Mouse (Mus musculus) forebrain, embryonic 13.5 days (tissue): Measurements from ENCODE around the gene Rheb. TPM values are rescaled to one million over a fixed set of nuclear protein-coding genes. Genes with fewer than 3 reads are reported as not detected.
"Not testable (repeated sequence)": the region's sequence is repeated elsewhere in the genome, so short reads cannot be mapped to it uniquely, and the experiment has no call there.

Source experiments
- ATAC-seq: fragments of 200-750 bp; cut with Nextera tagmentation; 2 replicates; pipeline ENCODE4 v1.8.0; 2017
- H3K27ac ChIP-seq: fragments of 300-500 bp; sonication (generic); 2 replicates; pipeline ENCODE4 v1.5.1; 2015; ENCODE audit warnings: inconsistent platforms, mild to moderate bottlenecking, moderate library complexity
- H3K27me3 ChIP-seq: fragments of 300-500 bp; sonication (generic); 2 replicates; pipeline ENCODE4 v1.6.1; 2015; ENCODE audit warnings: mild to moderate bottlenecking, inconsistent platforms
- H3K36me3 ChIP-seq: fragments of 300-500 bp; sonication (generic); 2 replicates; pipeline ENCODE4 v1.6.1; 2015; ENCODE audit warnings: mild to moderate bottlenecking, inconsistent platforms; ENCODE audit not compliant: poor library complexity, severe bottlenecking
- H3K4me1 ChIP-seq: fragments of 300-500 bp; sonication (generic); 2 replicates; pipeline ENCODE4 v1.6.1; 2015; ENCODE audit warnings: inconsistent platforms
- H3K4me2 ChIP-seq: fragments of 300-500 bp; sonication (generic); 2 replicates; pipeline ENCODE4 v1.6.1; 2015; ENCODE audit warnings: inconsistent platforms, mild to moderate bottlenecking, moderate library complexity
- H3K4me3 ChIP-seq: fragments of 300-500 bp; sonication (generic); 2 replicates; pipeline ENCODE4 v1.5.1; 2015; ENCODE audit warnings: mild to moderate bottlenecking, inconsistent platforms
- H3K9ac ChIP-seq: fragments of 300-500 bp; sonication (generic); 2 replicates; pipeline ENCODE4 v1.6.1; 2015; ENCODE audit warnings: mild to moderate bottlenecking, inconsistent platforms
- H3K9me3 ChIP-seq: fragments of 300-500 bp; sonication (generic); replicated peaks from 2 replicates; pipeline ENCODE4 v1.6.1; 2016; ENCODE audit warnings: inconsistent platforms
- WGBS: fragments of 180-500 bp; shearing (Covaris S2); methylation state at CpG from one replicate; pipeline ENCODE4 v1.1.7; 2015; 5-methylcytosine and 5-hydroxymethylcytosine counted together
- polyA plus RNA-seq: library from polyadenylated mRNA; unstranded; fragments of >200 nt; fragmentation: Nextera tagmentation; extraction: Ambion mirVana; gene quantifications from 2 replicates; pipeline ENCODE4 v1.2.1, GENCODE M21; 2015

Rheb gene
- polyA plus RNA-seq, 1 experiment from 2014 or later: 232 TPM

DNA sequence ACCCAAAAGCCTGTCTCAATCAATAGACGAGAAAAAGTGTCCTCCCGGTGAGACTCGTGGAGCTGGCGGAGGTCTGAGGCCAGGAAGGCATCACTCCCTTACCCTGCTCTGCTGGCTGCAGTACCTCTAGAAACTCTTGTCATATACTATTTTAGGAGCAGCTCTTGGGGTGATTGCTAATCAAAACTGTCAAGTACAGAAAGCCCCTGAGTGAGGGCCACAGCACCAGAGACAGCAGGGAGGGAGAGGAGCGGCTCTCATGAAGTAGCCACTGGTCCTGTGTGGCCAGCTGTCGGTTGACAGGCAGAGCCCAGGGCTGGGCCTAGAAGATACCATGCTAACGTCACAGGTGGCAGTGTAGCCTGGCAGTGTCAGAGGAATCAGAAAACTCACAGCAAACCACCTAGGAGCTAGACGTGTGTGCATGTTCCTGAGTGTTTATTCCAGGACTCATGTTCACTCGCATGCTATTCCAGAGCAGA is 19.1 kb upstream of the Rheb start:
- no peak overlapping the region for H3K9ac ChIP-seq
- peak; percentile 16; the same call in 1 of the 2 replicates for ATAC-seq
- H3K4me1 ChIP-seq: peaks cover 9% of the 10 kb centered on the region; the same call in 1 of the 2 replicates
- H3K27ac ChIP-seq: peak overlapping the region; percentile 62; the same call in 1 of the 2 replicates
- no peak overlapping the region for H3K4me2 ChIP-seq
- H3K9me3 ChIP-seq: no peaks in the 10 kb centered on the region; the same call in 1 of the 2 replicates
- H3K36me3 ChIP-seq: peaks cover 47% of the 10 kb centered on the region
- 90% methylated on average over 9 of the region's 9 CpGs for WGBS
- H3K27me3 ChIP-seq: no peaks in the 10 kb centered on the region
- no peak overlapping the region for H3K4me3 ChIP-seq

DNA sequence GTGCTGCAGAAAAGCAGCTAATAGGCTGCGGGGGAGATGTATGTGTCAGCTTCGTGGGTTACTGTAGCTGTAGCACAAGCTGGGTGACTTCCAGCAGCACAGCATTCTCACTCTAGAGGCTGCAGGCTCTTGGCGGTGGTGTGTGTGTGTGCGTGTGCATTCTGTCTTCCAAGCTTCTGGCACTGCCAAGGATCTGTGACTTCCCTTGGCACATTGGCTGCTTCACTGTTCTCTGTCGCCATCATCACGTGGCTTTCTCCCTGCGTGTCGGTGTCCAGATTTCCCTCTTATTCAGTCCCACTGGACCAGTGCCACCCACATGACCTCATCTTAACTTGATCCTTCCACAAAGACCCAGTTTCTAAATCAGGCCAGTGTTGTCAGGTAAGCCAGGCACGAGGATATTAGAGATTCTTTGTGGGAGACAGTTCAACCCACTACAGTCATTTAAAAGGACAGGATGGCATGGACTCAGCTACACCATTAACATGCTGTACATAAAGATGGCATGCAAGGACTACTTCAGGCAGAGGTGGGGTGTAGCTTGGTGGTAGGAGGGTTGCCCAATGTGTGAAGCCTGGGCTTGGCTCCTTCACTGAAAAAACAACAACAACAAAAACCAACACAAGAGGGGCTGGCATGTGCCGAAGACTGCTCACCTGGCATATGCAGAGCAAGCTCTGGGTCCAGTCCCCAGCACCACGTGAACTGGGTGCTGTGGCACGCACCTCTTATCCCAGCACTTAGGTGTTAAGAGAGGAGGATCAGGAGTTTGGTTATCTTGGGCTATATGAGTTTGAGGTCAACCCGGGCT is 18.4 kb upstream of the Rheb start:
- Histone ChIP-seq H3K9me3 (no peaks in the 10 kb centered on the region; the same call in 1 of the 2 replicates), H3K36me3 (peaks cover 41% of the 10 kb centered on the region), H3K4me2 (no peak overlapping the region), H3K9ac (no peak overlapping the region), H3K27ac (peak overlapping the region; percentile 62), H3K27me3 (no peaks in the 10 kb centered on the region), H3K4me3 (no peak overlapping the region), H3K4me1 (peaks cover 9% of the 10 kb centered on the region; the same call in 1 of the 2 replicates)
- 68% methylated on average over 13 of the region's 13 CpGs for WGBS
- ATAC-seq: peak; percentile 89

DNA sequence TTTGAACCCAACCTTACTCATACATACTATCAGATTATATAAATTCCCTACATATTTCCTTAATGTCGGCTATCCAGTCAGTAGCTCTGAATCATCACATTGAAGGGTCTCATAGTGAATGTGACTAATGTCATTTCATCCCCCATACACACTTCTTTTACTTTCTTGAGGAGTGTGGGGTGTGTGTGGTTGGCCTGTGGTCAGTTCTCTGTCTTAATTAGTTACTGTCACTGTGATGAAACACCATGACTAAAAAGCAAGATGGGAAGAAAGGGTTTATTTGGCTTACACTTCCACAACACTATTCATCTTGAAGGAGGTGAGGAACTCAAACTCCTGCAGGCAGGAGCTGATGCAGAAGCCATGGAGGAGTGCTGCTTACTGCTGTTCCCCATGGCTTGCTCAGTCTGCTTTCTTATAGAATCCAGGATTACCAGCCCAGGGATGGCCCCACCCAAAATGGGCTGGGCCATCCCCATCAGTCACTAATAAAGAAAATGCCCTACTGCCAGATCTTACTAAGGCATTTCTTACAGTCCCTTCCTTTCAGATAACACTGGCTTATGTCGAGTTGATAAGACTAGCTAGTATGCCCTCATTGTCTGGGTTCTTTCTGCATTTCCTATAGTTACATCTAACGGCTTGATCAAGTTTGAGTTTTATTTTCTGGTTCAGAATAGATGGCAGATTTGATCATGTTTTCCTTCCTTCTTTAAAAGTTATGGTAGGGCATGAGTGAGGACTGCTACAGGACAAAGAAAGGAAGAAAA is 17.5 kb upstream of the Rheb start:
- WGBS: 83% methylated on average over 3 of the region's 3 CpGs
- Histone ChIP-seq H3K27ac (peak overlapping the region; percentile 57; the same call in 1 of the 2 replicates), H3K36me3 (peaks cover 36% of the 10 kb centered on the region), H3K9me3 (no peaks in the 10 kb centered on the region; the same call in 1 of the 2 replicates), H3K9ac (no peak overlapping the region), H3K4me3 (no peak overlapping the region), H3K27me3 (no peaks in the 10 kb centered on the region), H3K4me2 (no peak overlapping the region), H3K4me1 (peaks cover 9% of the 10 kb centered on the region; the same call in 1 of the 2 replicates)
- ATAC-seq: no peak

DNA sequence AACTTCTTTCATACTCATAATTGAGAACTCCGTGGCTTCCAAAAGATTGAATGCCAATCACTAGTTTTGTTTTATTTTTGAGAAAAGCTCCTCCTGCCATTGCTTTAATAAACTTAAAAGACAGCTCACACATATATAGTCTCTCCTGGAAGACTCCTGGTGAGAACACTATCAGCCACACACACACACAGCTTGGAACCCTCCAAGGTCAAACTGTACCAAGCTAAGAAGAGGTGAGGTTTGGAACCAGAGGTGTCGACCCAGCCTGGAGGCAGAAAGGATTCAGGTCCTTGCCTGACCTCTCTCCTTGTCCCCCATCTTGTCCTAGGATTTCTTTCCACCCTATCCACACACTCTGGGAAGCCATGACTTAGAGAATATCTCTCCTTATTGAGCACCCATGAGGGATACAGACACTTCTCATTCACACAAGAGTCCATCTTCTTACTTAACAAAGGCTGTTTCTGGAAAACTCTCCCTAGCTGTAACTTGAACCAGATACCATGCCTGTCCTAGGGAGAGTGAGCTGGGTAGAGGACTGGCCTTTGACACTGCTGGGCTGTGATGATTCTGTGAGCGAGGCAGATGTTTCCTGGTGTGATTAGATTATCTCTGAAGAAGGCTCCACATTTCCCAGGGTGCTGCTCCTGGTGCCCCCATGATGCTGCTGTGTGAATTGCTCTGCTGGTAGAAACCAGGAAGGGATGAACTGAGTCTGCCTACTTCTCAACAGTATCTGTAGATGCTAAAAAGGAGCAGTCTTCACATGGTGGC is 12.6 kb upstream of the Rheb start:
- no peak for ATAC-seq
- H3K4me3 ChIP-seq: no peak overlapping the region
- H3K4me2 ChIP-seq: no peak overlapping the region
- WGBS: 79% methylated on average over 3 of the region's 3 CpGs
- no peaks in the 10 kb centered on the region for H3K27me3 ChIP-seq
- H3K27ac ChIP-seq: no peak overlapping the region
- H3K36me3 ChIP-seq: no peaks in the 10 kb centered on the region
- H3K9me3 ChIP-seq: no peaks in the 10 kb centered on the region; the same call in 1 of the 2 replicates
- H3K9ac ChIP-seq: no peak overlapping the region
- 0 out of 2 replicates have a peak, but pooled peaks cover under 1% of the 10 kb centered on the region for H3K4me1 ChIP-seq

DNA sequence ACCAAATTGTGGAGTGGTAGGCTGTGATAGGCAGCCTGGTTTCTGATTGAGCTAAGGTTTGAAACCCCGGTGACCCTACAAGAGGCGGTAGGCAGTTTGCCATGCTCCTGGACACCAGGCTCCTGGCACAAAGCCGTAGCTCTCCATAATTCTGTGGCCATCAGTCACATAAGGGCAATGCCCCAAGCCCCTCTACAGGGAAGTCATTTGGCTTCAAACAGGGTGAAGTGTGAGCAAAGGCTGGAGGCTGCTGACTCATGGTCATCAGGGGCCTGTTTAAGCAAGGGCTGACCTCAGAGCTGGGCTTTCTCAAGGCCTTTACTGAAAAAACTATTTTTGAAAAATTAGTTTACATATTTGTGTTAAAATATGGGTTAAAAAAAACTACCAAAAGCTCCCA is 11.8 kb upstream of the Rheb start:
- H3K4me1 ChIP-seq: no peaks in the 10 kb centered on the region
- no peaks in the 10 kb centered on the region for H3K36me3 ChIP-seq
- no peaks in the 10 kb centered on the region for H3K27me3 ChIP-seq
- no peak overlapping the region for H3K9ac ChIP-seq
- 93% methylated on average over 3 of the region's 3 CpGs for WGBS
- no peak overlapping the region for H3K27ac ChIP-seq
- ATAC-seq: no peak
- no peak overlapping the region for H3K4me3 ChIP-seq
- no peak overlapping the region for H3K4me2 ChIP-seq
- H3K9me3 ChIP-seq: no peaks in the 10 kb centered on the region; the same call in 1 of the 2 replicates

DNA sequence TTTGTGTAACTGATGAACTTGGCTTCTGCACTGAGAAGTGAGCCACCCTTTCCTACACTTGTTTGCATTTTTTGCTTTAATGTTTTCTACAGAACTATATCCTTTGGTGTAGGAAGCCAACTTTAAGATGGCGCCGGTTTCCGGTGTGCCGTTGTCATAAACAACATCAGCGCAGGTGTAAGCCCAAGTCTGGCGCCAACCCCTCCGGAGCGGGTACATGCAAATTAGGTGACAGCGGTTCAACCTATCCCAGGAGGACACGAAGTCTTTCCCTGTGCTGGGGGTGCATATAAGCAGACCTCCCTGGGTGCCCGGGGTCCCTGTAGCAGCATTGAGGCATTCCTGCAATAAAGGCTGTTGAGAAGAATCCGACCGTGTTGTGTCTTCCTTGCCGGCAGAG is 5.8 kb upstream of the Rheb start:
- not testable (repeated sequence) for H3K27ac ChIP-seq, ATAC-seq, H3K9ac ChIP-seq, H3K36me3 ChIP-seq, H3K4me2 ChIP-seq, H3K4me3 ChIP-seq, H3K9me3 ChIP-seq, H3K4me1 ChIP-seq, H3K27me3 ChIP-seq
- 88% methylated on average over 14 of the region's 14 CpGs for WGBS

DNA sequence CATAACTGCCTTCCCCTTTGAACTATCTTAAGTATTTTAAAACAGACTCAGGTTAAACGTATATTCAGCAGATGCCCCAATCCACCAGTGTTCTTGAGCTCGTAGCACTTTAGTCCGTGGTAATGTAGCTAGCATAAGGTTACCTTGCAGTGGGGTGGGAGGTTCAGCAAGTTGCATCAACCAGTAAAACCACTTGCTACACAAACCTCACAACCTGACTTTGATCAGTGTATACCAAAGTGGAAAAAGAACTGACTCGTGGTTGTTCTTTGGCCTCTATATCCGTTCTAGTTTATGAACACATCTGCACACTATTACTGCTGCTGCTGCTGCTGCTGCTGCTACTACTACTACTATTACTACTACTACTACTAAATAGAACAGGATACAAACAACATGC is 1.4 kb upstream of the Rheb start:
- ATAC-seq: no peak
- peak overlapping the region; percentile 77; the same call in 1 of the 2 replicates for H3K9ac ChIP-seq
- WGBS: 93% methylated on average over 5 of the region's 5 CpGs
- H3K27ac ChIP-seq: no peak overlapping the region
- H3K9me3 ChIP-seq: no peaks in the 10 kb centered on the region
- peak overlapping the region; percentile 89 for H3K4me2 ChIP-seq
- no peaks in the 10 kb centered on the region for H3K36me3 ChIP-seq
- H3K4me3 ChIP-seq: no peak overlapping the region
- H3K4me1 ChIP-seq: peaks cover 29% of the 10 kb centered on the region
- H3K27me3 ChIP-seq: no peaks in the 10 kb centered on the region

DNA sequence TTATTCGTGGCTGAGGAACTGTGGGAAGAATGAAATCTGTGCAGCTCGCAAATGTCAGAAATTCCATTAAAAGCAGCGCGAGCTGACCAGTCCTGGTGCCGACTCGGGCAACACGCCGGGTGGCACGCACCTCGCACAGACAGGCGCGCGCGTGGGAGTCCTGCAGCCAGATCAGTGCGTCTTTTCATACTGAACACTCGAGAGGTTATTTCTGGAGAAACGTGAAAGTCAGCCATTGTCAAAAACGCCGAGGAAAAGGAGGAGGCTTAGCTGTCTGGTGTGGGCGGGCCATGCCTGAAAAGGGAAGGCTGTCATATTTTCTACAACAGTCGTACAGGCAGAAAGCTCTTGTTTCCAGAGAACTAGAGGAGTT is 665 bp upstream of the Rheb start:
- Histone ChIP-seq H3K4me3 (peak overlapping the region; percentile 93), H3K4me1 (peaks cover 33% of the 10 kb centered on the region), H3K9ac (peak overlapping the region; percentile 77), H3K36me3 (no peaks in the 10 kb centered on the region), H3K4me2 (peak overlapping the region; percentile 89), H3K27me3 (no peaks in the 10 kb centered on the region), H3K27ac (peak overlapping the region; percentile 91), H3K9me3 (no peaks in the 10 kb centered on the region)
- ATAC-seq: peak; percentile 41
- under 1% methylated on average over 21 of the region's 21 CpGs for WGBS

DNA sequence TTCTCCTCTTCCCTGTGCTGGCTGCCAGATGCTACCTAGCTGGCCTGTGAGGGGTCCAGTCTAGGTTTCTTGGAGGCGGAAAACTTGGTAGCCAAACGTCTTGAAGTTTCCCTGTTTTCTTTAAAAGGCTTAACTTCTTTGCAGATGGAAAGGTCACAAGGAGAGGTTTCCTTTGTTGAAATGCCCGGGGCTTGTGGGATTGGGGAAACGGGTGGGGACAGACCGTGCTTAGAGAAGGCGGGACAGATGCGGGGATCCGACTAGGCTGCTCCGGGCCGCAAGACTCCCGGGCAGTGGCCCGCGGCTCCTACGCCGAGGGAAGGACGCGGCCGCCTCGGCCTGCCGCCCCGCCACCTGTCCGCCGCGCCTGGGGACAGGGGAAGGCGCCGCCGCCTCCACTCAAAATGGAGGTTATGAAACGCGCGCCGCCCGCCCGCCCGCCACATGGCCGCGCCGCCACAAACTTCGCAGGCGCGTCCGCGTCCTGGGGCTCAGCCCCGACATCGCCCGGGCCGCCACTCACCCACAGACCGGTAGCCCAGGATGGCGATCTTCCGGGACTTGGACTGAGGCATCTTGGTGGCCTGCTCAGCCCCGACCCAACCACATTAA is 656 bp downstream of the Rheb start:
- Histone ChIP-seq H3K27me3 (no peaks in the 10 kb centered on the region), H3K4me2 (peak overlapping the region; percentile 93), H3K36me3 (no peaks in the 10 kb centered on the region), H3K9ac (peak overlapping the region; percentile 93), H3K9me3 (no peaks in the 10 kb centered on the region), H3K4me1 (peaks cover 37% of the 10 kb centered on the region), H3K27ac (peak overlapping the region; percentile 98), H3K4me3 (peak overlapping the region; percentile 93)
- peak; percentile 9 for ATAC-seq
- WGBS: 0% methylated on average over 45 of the region's 50 CpGs

DNA sequence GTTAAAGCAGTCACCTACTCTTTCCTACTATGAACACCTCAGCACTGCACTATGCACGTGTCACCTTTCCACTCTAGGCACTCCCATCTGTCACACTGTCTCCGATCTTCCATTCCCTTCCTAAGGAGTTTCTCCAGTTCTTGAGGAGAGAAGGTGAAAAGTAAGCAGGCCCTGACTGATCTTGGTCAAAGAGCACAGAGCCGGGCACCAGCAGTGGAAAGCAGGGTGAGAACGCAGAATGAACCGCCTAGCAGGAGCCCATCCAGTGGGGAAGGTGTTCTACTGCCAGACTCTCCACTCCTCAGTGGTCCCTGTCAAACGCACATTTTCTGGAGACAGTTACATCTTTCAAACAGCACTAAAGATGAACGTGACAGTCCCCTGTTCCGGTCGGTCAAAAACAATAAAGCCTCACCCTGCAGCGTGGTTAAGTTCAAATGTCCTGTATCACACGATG is 1.4 kb downstream of the Rheb start:
- 21% methylated on average over 11 of the region's 11 CpGs for WGBS
- H3K27ac ChIP-seq: peak overlapping the region; percentile 98; the same call in 1 of the 2 replicates
- H3K4me1 ChIP-seq: peaks cover 37% of the 10 kb centered on the region
- peak overlapping the region; percentile 93 for H3K9ac ChIP-seq
- H3K9me3 ChIP-seq: no peaks in the 10 kb centered on the region
- no peak for ATAC-seq
- peak overlapping the region; percentile 93 for H3K4me3 ChIP-seq
- no peaks in the 10 kb centered on the region for H3K27me3 ChIP-seq
- no peaks in the 10 kb centered on the region for H3K36me3 ChIP-seq
- peak overlapping the region; percentile 93 for H3K4me2 ChIP-seq

DNA sequence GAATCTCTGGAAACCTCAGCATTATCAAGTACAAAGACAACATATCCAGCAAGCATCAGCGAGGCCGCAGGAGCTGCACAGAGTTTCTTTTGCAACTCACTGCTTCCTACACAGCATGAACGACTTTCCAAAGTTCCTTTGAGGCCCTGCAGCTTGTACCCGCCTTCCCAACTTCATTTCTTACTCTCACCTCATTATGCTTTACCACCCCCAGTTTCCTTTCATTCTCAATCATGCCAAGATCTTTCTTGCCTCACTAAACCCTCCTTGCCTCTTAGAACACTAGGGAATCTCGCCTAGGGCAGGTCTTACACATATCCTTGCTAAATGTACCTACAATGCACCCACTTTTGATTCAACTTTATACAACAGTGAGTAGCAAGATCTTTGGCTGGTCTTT is 7.9 kb downstream of the Rheb start:
- no peak overlapping the region for H3K27ac ChIP-seq

More for the DNA sequence above, 7.9 kb downstream of the Rheb start:
- Histone ChIP-seq H3K27me3 (no peaks in the 10 kb centered on the region), H3K4me2 (no peak overlapping the region), H3K9me3 (no peaks in the 10 kb centered on the region), H3K36me3 (no peaks in the 10 kb centered on the region), H3K9ac (no peak overlapping the region), H3K4me3 (no peak overlapping the region), H3K4me1 (peaks cover 23% of the 10 kb centered on the region)
- 62% methylated on average over 5 of the region's 5 CpGs for WGBS
- ATAC-seq: no peak
